Mouse (Mus musculus): ENCODE results near the gene Nfkb1. TPM values are rescaled to one million over a fixed set of nuclear protein-coding genes. Genes with fewer than 3 reads are reported as not detected.

Nfkb1 gene
- polyA plus RNA-seq, 1 experiment = not detected

GRCm38 (mm10) chr3:135689773-135690567 is 1.4 kb downstream of the Nfkb1 start:
- Histone ChIP-seq H3K4me1 (ENCODE audit: control insufficient read depth, insufficient read depth, low read length) (peaks cover 4% of the 10 kb centered on the region; the same call in 1 of the 2 replicates), H3K27ac (ENCODE audit: insufficient read depth, low read depth, low read length) (no peak overlapping the region), H3K4me3 (ENCODE audit: insufficient read depth, low read depth, low read length) (peak overlapping the region; percentile 88)
- WGBS = 48% methylated on average over 10 of the region's 10 CpGs
- TF ChIP-seq CTCF (IDR thresholded peaks at IDR 0.05; ENCODE audit: insufficient read depth, low read depth, low read length) = no peak

- no peak overlapping the region for H3K27ac ChIP-seq (ENCODE audit: insufficient read depth, low read depth, low read length)
- H3K4me3 ChIP-seq (ENCODE audit: insufficient read depth, low read depth, low read length) = no peak overlapping the region
- 55% methylated on average over 11 of the region's 11 CpGs for WGBS
- TF ChIP-seq CTCF (IDR thresholded peaks at IDR 0.05; ENCODE audit: insufficient read depth, low read depth, low read length) (no peak), POLR2A (IDR thresholded peaks at IDR 0.05; ENCODE audit: insufficient read depth, low read depth, low read length) (no peak)
- peaks cover 4% of the 10 kb centered on the region; the same call in 1 of the 2 replicates for H3K4me1 ChIP-seq (ENCODE audit: control insufficient read depth, insufficient read depth, low read length)
Measured at GRCm38 (mm10) chr3:135688970-135689772, 2.2 kb downstream of the Nfkb1 start.

- 73% methylated on average over 9 of the region's 9 CpGs for WGBS
- no peak overlapping the region for H3K4me3 ChIP-seq (ENCODE audit: insufficient read depth, low read depth, low read length)
- peaks cover 4% of the 10 kb centered on the region; the same call in 1 of the 2 replicates for H3K4me1 ChIP-seq (ENCODE audit: control insufficient read depth, insufficient read depth, low read length)
- no peak for TF ChIP-seq POLR2A (IDR thresholded peaks at IDR 0.05; ENCODE audit: insufficient read depth, low read depth, low read length)
- H3K27ac ChIP-seq (ENCODE audit: insufficient read depth, low read depth, low read length) = no peak overlapping the region
Measured at GRCm38 (mm10) chr3:135687965-135688364, 3.4 kb downstream of the Nfkb1 start.

- Histone ChIP-seq H3K4me3 (ENCODE audit: insufficient read depth, low read depth, low read length) (no peak overlapping the region), H3K27ac (ENCODE audit: insufficient read depth, low read depth, low read length) (no peak overlapping the region), H3K4me1 (ENCODE audit: control insufficient read depth, insufficient read depth, low read length) (peaks cover 3% of the 10 kb centered on the region; the same call in 1 of the 2 replicates)
- WGBS = 89% methylated on average over 5 of the region's 5 CpGs
- TF ChIP-seq CTCF (IDR thresholded peaks at IDR 0.05; ENCODE audit: insufficient read depth, low read depth, low read length) = no peak
- TF ChIP-seq POLR2A (IDR thresholded peaks at IDR 0.05; ENCODE audit: insufficient read depth, low read depth, low read length) = no peak
Measured at GRCm38 (mm10) chr3:135686419-135686818, 4.9 kb downstream of the Nfkb1 start.

GRCm38 (mm10) chr3:135683275-135683674 is 8.1 kb downstream of the Nfkb1 start:
- WGBS = 71% methylated on average over 6 of the region's 6 CpGs
- Histone ChIP-seq H3K4me1 (ENCODE audit: control insufficient read depth, insufficient read depth, low read length) (peaks cover 3% of the 10 kb centered on the region; the same call in 1 of the 2 replicates), H3K27ac (ENCODE audit: insufficient read depth, low read depth, low read length) (no peak overlapping the region), H3K4me3 (ENCODE audit: insufficient read depth, low read depth, low read length) (no peak overlapping the region)
- TF ChIP-seq CTCF (IDR thresholded peaks at IDR 0.05; ENCODE audit: insufficient read depth, low read depth, low read length) (no peak), POLR2A (IDR thresholded peaks at IDR 0.05; ENCODE audit: insufficient read depth, low read depth, low read length) (no peak)

- no peak for TF ChIP-seq POLR2A (IDR thresholded peaks at IDR 0.05; ENCODE audit: insufficient read depth, low read depth, low read length)
- Histone ChIP-seq H3K4me1 (ENCODE audit: control insufficient read depth, insufficient read depth, low read length) (peaks cover 3% of the 10 kb centered on the region; the same call in 1 of the 2 replicates), H3K4me3 (ENCODE audit: insufficient read depth, low read depth, low read length) (no peak overlapping the region), H3K27ac (ENCODE audit: insufficient read depth, low read depth, low read length) (no peak overlapping the region)
- WGBS = 60% methylated on average over 3 of the region's 3 CpGs
Measured at GRCm38 (mm10) chr3:135682240-135682639, 9.1 kb downstream of the Nfkb1 start.

GRCm38 (mm10) chr3:135681272-135681783 is 10.0 kb downstream of the Nfkb1 start:
- WGBS = 88% methylated on average over 8 of the region's 8 CpGs

GRCm38 (mm10) chr3:135680213-135680843 is 11.0 kb downstream of the Nfkb1 start:
- TF ChIP-seq POLR2A (IDR thresholded peaks at IDR 0.05; ENCODE audit: insufficient read depth, low read depth, low read length) (no peak), CTCF (IDR thresholded peaks at IDR 0.05; ENCODE audit: insufficient read depth, low read depth, low read length) (no peak)
- Histone ChIP-seq H3K4me1 (ENCODE audit: control insufficient read depth, insufficient read depth, low read length) (peaks cover 3% of the 10 kb centered on the region; the same call in 1 of the 2 replicates), H3K27ac (ENCODE audit: insufficient read depth, low read depth, low read length) (no peak overlapping the region), H3K4me3 (ENCODE audit: insufficient read depth, low read depth, low read length) (no peak overlapping the region)
- 81% methylated on average over 6 of the region's 6 CpGs for WGBS

More at GRCm38 (mm10) chr3:135681272-135681783, 10.0 kb downstream of the Nfkb1 start:
- Histone ChIP-seq H3K4me1 (ENCODE audit: control insufficient read depth, insufficient read depth, low read length) (peaks cover 3% of the 10 kb centered on the region; the same call in 1 of the 2 replicates), H3K27ac (ENCODE audit: insufficient read depth, low read depth, low read length) (no peak overlapping the region), H3K4me3 (ENCODE audit: insufficient read depth, low read depth, low read length) (no peak overlapping the region)
- TF ChIP-seq POLR2A (IDR thresholded peaks at IDR 0.05; ENCODE audit: insufficient read depth, low read depth, low read length) = no peak
- no peak for TF ChIP-seq CTCF (IDR thresholded peaks at IDR 0.05; ENCODE audit: insufficient read depth, low read depth, low read length)

Measured in olfactory bulb, adult 2 months (tissue).